Mouse (Mus musculus) inflammation-experienced regulatory T-cells, adult 6 months (primary cell): ENCODE measurements around the gene Nradd. TPM values are rescaled to one million over a fixed set of nuclear protein-coding genes. Genes with fewer than 3 reads are reported as not detected.

Experiments used
- ATAC-seq: one replicate; pipeline ENCODE4 v1.8.0; 2017
- polyA plus RNA-seq, 3 experiments: library from polyadenylated mRNA; unstranded; fragments of 100-300 nt; shearing (Covaris generic); gene quantifications; one replicate each; pipeline ENCODE4 v1.2.1; 2017

The Nradd gene
- polyA plus RNA-seq, result 1 to 10 TPM; 2.4 to 6.2 (median 3.8) TPM

GRCm38 (mm10) chr9:110624361-110625166, at the start of gene Nradd:
Gene Nradd, minus strand, starts transcription at chr9:110624452.
- no peak for ATAC-seq

DNA sequence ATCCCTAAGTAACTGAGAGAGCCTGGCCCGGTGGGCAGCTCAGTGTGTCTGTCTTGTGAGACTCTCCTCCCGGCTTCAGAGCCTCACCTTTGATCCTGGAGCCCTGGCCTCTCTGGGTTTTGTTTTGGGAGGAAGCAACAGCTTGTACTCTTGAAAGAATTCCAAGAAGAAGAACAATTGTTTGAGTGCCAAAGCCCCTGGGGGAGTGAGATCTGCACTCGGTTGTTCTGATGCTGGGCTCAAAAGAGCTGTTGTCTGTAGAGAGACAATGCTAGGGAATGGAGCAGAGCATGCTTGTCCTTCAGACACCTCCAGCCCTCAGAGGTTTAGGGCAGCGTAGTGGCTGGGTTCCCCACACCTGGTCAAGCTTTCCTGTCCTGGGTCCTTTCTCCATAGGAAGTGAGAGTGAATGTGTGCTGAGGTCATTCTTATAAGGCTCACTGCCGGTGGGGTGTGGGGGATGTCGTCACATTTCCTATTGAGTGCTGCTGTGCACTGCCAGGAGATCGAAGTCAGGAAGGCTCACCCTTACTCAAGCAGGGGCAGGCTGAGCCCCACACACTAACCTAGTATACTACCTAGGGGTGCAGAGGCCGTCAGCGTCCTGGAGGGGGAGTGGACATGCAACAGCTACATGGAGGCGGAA, 49.0 kb upstream of the Nradd start:
- no peak for ATAC-seq

GRCm38 (mm10) chr9:110672462-110673106, 48.3 kb upstream of the Nradd start:
- no peak for ATAC-seq

DNA sequence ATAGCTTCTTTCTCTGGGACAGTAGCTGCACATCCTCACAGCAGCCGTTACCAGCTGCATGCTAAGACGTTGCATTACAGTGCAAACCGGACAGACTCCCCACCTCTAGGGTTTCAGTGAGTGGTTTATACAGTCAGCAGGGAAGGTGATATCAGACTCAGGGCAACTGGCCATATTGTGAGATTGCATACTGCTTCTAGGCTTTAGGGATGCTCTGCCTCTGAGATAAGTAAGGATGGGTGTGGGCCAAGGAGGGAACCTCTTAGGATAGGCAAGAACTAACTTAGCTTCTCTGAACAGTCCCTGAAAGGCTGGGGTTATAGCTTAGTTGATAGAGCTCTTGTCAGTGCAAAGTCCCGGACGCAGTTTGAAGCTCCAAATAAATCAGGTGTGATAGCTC, 45.5 kb upstream of the Nradd start:
- ATAC-seq, result no peak

DNA sequence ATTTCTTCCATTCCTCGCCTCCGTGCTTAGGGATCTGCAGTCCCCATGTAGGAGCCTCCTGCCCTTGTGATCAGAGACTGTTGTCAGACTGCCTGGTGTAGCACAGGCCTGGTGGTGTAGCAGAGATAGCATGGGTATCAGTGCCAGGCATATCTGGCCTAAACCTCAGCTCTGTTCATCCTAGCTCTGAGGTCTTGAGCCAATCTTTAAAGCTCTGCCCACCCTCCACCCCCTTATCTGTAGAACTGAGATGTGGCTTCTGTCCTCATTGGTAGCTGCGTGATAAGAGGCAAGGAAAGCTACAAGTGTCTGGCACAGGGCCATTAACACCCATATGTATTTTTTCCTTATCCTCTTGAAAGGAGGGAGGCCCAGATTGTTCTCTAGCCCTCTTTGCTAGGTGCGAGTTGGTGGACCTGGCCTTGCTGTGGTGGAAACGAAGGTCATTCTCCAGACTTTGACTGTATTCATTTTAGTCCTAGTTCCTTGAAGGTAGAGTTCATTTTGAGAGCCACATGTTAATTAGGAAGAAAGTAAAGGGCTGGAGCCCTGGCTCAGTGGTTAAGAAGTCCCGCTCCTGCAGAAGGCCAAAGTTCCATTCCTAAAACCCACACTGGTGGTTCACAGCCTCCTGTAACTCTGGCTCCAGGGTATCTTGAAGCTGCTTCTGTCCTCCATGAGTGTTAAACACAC, 44.5 kb upstream of the Nradd start:
- no peak for ATAC-seq

GRCm38 (mm10) chr9:110667219-110667836, 43.1 kb upstream of the Nradd start:
- ATAC-seq, result no peak

DNA sequence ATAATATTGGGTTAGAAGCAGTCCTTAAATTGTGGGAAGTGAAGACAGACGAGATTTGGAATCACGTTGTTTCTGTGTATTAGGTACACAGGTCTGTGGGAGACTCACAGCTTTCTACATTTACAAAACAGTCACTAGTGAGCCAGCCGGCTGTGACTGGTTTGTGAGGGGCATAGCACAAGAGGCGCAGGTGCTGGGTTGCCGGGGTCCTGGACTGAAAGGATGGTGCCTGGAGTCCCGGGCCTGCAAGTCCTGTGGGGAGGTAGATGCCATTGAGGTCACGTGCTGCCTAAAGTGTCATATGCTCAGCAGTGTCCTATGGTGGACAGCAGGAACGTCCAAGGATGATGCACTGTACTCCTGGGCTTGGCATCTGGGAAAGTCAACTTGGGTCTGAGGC, 42.1 kb upstream of the Nradd start:
- no peak for ATAC-seq

- no peak for ATAC-seq
Measured at GRCm38 (mm10) chr9:110665912-110666311, 41.7 kb upstream of the Nradd start.

DNA sequence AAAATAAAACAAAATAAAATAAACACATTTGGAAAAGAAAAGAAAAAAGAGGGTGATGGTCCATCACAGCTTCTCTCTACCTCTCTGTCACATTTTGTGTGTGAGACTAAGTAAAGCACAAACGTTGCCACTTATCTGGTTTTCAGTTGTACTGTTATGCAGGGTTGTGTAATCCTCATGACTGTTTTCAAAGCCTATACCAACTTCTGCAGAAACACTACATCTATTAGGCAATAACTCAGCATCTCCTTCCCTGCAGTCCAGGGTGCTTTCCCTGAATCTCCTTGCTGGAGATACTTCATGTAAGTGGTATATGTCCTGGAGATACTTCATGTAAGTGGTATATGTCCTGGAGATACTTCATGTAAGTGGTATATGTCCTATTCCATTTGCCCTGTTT, 38.6 kb upstream of the Nradd start:
- no peak for ATAC-seq

DNA sequence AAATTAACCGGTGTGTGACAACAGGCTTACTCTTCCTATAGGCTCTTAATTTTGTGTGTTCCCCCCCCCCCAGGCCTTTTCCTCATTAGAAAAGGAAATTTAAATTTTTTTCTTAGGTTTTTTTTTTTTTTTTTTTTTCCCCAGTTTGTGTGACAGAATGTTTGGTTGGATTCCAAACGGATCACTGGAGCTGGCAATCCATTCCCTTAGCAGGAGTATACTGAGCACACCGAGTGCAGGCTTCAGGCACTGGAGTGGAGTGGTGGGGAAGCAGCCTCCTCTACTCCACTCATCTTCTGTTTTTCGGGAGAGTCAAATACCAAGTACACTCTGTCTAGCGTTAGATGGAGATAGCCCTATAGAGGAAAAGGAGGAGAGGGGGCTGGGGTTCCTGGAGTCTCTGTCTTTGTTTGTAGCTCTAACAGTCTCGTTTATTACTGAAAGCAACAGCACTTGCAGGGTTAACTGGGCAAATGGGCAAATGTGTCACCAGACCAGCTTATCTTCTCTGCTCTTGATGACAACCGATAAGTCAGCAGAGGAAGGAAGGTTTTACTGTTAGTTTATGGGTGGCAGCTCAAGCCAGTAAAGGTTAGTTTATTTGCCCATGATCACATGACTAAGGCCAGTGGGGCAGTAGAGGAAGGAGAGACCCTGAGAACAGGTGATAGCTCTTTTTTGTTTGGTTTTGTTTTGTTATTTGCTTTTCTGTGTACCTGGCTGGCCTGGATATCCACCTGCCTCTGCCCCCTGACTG, 36.8 kb upstream of the Nradd start:
- no peak for ATAC-seq

DNA sequence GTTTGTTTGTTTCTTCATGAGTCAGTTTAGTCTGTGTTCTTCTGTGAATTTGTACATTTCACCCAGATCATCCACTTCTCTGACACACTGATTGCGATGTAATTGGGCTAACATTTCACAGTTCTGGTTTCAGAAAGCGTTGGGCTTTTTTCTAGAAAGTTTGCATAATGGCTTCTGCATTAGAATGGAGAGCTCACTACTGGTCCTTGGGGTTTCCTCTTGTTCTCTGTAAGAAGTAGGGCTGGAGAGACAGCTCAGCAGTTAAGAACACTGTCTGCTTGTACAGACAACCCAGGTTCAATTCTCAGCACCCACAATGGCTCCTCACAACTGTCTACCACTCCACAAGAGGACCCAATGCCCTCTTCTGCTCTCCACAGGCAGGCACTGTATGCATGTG, 36.0 kb upstream of the Nradd start:
- ATAC-seq, result no peak

DNA sequence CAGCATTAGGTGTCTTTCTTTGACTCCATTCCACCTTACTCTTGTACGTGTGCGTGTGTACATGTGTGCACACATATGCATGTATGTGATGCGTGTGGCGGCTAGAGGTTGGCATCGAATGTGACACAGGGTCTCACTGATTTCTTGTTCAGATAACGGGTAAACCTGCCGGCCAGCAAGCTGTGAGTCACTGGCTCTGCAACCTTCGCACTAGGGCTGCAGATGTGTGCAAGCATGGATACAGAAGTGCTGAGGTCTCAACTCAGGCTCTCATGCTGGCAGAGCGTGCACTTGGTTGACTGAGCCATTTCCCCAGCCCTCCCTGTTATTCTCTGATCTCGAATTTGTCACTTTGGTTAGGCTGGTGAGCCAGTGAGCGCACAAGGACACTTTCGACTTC, 35.3 kb upstream of the Nradd start:
- ATAC-seq, result no peak

DNA sequence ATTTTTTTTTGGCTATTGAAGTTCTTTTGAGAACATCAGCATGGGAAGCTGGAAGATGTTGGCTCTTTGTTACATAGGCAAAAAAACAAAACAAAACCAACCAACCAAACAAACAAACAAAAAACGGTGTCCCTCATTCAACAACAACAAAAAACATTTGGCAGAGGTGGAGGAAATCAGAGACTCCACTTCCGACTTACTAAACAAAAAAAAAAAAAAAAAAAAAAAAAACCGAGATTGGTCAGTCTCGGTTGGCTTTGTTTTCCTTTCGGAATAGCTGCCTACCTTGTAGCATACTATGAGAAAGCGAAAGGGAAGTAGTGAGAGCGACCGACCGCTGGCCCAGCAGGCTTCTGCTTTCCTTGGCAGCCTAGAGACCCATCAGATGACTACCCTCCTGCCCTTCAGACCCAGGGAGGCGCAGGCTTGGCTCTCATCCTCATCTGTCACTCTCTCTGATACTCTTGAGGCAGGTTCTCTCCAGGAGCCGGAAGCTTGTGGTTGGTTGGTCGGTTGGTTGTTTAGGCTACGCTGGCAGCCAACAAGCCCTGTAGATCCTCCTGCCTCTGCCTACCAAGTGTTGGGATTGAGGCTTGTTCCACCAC, 33.3 kb upstream of the Nradd start:
- no peak for ATAC-seq

- ATAC-seq, result peak; percentile 83
Measured at GRCm38 (mm10) chr9:110656249-110657221, 32.3 kb upstream of the Nradd start, which contains the start of gene Ccdc12. Gene Ccdc12, plus strand, starts transcription at chr9:110656503.

DNA sequence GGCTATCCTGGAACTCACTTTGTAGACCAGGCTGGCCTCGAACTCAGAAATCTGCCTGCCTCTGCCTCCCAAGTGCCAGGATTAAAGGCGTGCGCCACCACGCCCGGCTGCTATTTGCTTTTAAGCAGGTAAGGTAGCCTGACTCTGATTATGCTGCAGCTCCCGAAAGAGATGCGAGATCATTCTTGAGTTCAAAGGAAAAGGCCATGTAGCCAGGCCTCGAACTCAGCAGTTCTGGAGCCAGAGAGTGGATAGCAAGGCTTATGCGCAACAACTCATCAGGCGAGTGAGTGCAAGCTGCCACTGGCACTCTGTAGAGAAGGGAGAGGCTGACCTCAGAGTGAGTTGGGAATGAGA, 31.4 kb upstream of the Nradd start:
- ATAC-seq, result no peak

DNA sequence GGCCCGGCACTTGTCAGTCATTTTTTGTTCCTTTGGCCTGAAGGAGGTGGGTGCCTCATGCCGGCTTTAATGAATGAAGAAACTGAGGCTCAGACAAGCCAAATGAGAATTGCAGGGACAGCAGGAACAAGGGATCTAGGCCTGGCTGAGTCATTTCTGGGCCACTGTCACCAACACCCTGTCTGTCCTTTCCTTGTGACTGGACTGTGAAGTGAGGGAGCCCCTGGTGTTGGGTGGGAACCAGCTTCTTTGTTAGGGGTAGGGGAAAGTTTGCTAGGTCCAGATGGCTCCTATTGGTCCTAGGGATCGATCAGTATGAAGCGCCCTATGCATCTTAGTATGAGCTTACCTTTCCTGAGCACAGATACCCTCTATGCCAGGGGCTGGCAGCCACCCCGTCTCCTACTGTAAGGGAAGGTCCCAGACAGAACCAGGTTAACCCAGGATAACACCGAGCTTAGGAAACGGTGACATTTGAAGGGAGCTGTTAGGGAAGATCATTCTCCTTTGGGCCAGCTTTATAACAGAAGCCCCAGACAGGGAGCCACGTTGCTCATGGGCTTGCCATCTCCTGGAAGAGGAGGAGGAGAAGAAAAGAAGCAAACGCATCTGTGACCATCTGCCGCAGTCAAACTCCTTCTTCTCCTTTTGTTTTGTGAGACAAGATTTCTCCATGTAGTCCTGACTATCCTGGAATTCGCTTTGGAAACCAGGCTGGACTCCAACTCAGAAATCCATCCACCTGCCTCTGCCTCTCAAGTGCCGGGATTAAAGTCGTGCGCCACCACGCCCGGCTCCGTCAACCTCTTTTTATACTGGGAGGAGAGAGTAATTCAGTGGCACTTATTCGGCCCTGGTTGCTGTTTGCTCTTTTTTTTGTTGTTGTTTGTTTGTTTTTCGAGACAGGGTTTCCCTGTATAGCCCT, 30.7 kb upstream of the Nradd start:
- no peak for ATAC-seq

DNA sequence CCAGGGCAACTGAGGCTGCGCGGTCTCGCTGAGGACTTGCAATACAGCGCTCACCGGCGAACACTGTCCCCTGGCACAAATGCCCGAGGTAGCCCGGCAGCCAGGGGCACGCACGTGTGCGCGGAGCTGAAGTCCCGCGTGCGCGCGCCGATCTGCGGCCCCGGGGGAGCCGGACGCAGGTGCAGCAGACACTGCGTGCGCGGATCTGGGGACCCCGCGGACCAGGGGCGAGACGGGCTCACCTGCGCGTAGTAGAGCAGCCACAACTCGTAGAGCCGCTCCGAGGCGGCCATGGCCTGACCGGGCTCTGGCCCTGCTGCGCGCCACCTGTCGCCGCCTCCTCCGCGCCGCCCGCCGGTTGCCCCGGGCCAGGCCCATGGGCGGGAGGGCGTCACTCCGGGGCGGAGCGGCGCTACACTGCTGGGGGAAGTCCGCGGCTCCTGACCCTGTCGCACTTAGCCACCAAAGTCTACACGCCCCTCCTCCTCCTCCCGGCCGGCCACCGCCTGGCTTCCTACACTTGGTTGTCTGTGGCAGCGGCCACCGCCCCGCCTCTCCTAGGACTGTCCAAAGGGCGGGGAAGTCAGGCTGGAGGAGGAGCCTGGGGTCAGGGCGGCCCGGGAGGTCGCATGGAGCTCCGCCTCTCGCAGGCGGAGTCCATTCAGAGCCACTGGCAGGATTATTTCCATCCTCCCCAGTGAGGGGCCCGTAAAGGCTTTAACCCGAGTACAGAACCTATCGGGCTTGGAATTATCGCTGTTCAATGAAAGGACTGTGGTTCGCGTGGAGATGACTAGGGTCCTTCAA, 29.6 kb upstream of the Nradd start, which contains the start of gene Nbeal2:
Gene Nbeal2 (minus strand): TSS at position 507 of the 807 bp plus-strand sequence.
- ATAC-seq, result peak; percentile 66
